Mouse (Mus musculus) spleen, adult 12 weeks (tissue): ENCODE data around the gene Idnk.
"Not testable (repeated sequence)": the region's sequence is repeated elsewhere in the genome, so short reads cannot be mapped to it uniquely, and the experiment has no call there.

ENCODE experiments used
- DNase-seq: peaks from one replicate; pipeline ENCODE4 v3.0.0; 2022; ENCODE audit warnings: low spot score

Idnk gene

DNA sequence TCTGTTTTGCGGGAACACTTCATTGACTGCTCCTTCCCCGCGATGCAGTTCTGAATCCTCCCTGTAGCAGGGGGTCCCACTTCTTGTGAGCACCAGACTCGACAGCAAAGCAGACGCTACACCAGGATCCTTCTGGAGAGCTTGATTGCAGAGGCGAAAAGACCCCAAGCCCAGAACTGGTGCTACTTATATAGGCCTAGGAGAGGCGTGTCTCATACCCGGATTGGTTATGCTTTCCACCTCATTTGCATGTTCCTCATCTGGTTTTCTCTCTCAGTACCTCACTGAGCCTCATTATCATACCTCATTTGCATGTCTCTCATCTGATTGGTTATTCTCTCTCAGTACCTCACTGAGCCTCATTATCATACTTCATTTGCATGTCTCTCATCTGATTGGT is 10.8 kb upstream of the Idnk start:
- not testable (repeated sequence) for DNase-seq

DNA sequence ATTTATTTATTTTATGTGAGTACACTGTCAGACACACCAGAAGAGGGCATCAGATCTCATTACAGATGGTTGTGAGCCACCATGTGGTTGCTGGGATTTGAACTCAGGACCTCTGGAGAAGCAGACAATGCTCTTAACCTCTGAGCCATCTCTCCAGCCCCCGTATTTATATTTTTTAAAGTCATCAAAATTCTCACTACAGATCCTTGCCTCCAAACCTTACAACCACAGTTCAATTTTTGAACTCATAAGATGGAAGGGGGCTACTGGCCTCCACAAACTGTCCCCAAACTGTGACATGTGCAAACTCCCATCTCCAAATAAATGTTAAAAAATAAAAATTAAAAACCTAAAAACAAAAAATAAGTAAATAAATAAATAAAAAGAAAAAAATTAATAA is 9.7 kb upstream of the Idnk start:
- no peak for DNase-seq

DNA sequence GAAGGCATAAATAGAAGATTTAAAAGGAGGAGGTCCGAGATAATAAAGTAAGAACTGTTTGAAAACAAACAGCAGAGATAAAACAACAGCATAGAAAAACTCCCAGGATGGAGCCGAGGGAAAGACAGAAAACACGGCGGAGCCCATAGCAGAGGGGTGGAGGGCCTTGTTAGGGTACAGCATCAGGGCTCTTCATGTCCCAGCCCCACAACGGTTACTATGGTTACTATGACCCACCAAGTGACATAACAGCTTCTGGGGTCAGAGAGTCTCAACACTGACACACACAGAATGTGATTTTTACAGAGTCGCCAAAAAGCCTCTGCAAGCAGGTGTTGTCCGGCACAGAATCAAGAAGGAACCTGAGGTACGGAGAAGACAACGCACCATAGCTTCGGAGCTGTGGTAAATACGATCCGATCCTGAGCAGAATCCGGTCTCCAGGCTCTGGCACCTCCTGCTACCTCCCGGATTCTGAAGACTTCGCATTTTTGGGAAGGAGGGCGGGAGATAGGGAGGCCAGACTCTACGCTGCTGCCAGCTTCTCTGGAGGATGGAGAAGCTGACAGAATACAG is 9.1 kb upstream of the Idnk start:
- peak; percentile 40 for DNase-seq

DNA sequence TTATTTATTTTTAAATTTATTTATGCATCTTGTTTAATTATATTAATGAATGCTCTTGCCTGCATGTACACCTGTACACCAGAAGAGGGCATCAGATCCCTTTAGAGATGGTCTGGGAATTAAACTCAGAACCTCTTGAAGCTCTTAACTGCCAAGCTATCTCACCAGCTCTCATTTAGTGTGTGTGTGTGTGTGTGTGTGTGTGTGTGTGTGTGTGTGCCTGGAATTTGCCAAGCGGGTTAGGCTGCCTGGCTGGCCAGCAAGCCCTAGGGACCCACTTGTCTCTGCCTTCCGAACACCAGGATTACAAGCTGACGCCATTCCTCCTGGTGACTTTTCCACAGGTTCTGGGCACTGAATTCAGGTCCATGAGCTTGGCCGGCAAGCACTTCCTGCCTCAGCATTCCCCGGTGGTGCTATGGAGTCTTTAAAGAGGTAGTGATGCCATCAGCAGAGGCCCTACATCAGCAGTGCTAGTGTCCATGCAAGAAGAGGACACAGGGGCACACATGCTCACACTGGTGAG is 8.4 kb upstream of the Idnk start:
- DNase-seq = no peak

DNA sequence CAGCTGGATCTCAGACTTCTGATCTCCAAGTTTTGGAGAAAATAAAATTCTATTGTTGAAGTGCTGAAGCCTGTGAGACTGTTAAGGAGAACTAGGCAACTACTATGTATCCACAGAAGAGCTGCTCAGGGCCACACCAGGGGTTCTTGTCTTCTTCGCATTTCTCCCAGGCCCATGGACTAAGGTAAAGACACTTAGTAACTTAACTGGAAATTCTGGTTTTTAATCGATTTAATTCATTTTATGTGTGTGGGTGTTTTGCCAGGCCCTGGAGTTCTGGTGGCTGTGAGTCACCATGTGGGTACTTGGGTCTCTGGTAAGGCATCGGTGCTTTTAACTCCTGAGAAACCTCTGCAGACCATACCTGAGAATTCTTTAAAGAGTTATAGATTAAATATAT is 7.8 kb upstream of the Idnk start:
- no peak for DNase-seq

DNA sequence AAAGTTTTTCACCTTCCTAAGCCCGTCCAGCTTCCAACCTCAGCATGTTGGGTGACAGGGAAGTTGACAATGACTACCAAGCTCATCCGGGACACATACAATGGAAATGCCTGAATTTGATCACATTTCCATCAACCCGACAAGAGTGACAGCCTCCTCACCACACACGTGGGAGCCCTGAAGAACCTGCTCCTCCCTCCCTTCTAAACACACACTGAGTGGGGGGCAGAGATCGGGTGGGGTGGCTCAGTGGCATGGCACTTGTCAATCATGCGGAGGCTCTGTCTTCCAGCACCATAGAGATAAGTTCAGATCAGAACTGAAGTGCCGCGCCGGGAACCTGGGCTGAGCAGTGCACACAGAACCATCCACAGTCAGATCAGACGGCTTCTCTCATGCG is 7.0 kb upstream of the Idnk start:
- no peak for DNase-seq

DNA sequence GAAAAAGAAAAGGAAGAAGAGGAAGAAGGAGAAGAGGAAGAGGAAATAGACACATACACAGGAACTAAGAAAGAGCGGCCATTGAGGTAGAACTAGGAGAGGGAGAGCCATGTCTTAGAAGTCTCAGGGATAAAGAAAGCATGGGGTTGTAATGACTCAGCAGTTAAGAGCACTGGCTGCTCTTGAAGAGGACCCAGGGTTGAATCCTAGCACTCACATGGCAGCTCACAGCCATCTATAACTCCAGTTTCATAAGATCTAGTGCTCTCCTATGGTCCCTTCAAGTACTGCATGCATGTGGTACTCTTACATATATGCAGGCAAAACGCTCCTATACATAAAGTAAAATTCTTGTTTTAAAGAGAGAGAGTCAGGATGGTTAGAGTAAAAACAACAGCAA is 1.4 kb upstream of the Idnk start:
- DNase-seq = no peak

DNA sequence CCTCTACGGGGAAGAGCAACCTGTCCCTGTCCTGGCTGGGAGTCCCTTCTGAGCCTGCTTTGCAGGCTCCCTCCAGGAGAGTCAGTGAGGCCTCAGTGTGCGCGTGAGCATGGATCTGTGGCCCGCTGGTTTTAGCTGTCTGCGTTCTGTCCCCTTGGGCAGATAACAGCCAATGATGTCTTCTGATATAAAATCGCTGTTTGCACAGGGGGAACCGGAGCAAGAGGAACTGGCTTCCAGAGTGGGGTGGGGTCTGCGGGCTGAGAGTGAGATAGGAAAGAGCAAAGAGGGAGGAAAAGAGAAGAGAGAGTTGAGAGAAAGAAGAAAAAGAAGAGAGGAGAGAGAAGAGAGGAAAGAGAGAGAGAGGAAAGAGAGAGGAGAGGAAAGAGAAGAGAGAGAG is 413 bp upstream of the Idnk start:
- DNase-seq = no peak

DNA sequence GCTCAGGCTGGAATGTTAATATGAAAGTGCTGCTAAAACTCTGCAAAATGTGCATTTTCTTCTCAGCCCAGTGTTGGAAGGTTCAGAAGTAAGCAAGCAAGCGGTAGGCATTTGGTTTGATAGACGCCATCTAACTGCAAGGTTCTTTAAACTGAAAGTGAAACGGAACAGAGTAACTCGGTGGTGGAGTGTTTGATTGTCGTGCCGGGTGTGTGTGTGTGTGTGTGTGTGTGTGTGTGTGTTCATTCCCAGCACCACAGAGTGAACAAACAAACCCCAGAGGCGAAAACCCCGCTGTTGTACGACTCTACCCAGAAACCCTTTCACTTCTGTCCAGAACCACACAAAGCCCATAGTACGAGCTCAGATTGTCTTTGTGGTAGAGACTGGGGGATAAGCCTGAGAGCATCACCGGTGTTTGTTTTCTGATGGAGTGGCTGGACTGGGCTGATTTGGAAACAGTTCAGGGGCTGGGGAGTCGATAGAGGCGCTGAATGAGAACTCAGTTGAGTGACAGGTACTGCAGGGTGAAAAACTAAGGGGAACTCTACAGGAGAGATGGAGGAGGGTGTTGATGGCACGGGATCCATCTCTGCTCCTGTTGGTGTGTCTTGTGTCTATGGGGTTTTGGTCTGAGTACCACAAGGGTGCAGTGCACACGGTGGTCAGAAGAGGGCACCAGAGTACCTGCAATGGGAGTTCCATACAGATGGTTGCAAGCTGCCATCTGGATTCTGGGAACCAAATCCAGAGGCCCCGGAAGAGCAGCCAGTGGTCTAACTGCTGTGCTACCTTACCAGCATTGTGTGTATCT is 857 bp downstream of the Idnk start:
- DNase-seq = peak; percentile 79

DNA sequence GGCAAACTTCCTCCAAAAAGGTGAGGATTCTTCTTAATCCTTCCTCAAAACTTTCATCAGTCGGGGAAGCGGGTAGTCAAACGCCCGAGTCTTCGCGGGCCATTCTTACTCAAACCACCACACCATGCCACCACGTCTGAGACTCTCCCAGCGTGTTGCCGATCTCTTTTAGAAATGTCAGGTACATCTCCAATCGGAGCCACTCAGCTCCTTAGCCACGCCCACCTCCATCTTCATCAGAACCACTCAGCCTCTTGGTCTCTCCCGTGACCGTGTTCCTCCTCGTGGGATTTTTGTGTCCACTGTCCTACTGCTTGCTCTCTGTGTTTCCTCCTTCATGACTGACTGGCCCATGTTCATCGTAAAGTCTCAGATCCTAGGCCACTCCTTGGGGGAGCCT is 3.3 kb downstream of the Idnk start:
- no peak for DNase-seq

DNA sequence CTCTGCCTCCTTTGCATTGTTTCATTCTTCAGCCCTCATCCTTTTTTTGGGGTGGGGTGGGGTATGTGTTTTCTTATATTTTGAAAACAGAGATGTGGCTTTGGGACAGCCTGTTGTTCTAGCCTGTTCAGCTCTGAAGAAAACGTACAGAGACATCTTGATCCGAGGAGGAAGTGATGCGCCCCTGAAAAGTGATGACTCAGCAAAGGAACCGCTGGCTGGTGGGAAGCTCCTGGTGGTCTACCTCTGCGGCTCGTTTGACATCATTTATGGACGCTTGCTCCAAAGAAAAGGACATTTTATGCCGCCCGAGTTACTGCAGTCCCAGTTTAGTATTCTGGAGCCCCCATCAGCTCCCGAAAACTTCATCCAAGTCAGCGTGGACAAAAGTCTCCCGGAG is 5.9 kb downstream of the Idnk start:
- DNase-seq = no peak

DNA sequence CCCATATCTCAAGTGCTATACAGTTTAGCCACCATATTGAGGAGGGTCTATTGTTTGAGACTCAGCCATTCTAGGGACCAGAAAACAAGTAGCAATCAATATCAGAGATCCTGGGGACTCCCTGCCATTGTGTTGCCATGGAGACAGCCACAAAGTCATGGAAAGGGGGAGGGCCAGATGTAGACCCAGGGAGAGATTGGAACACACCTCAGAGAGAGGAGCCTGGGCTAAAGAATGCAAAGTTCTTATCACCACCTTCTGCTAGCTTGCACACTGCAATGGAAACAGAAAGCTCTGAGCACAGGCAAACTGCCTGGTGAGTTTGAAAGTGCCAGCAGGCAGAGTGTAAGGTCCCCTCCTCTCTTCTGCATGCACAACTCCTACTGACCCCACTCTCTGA is 10.7 kb downstream of the Idnk start:
- DNase-seq = no peak

DNA sequence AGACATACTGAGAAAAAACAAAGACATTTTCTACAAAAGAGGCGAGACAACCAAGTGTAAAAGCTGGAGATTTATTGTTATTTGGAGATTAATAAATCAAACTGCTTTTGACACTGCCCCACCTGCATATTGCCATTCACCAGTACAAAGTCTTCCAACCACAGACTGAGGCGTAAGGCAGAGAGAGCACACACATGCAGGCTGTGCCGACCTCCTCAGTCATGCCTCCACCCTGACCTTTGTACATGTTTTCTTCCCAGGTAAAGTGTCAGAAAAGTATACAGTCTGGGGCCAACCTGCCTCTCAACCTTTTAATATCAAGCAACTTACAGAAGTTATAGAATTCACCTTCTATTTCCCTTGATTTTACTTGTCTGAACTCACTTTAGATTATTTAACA is 18.7 kb downstream of the Idnk start:
- no peak for DNase-seq

DNA sequence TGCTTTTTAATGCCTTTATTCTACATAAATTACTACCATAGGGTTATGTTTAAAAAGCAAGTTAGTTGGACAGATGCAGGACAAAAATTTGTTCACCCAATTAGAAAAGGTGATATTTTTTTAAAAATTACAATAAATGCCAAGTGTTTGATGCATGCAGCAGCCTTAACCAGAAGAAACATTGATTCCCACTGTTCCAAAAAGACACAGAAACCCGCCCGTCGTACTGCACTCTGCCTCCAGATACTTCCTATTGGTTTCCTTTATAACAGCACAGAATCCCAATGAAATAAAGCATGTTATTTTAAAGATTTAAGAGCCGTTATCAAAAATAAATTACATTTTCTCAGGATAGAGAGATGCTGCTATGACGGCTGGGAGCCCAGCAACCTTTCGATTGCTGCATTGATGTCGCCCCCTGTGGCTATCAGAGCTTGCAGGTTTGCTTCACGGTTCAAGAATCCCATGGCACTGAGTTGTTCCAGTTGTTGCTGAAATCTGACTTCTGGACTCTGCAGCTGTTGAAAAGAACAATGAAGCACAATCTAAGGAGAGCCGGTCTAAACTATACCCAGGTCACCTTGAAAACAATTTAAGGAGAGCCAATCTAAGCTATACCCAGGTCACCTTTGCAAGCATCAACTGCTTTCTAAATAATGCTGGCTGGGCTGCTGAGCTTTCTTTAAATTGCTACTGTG is 20.2 kb downstream of the Idnk start:
- DNase-seq = no peak

DNA sequence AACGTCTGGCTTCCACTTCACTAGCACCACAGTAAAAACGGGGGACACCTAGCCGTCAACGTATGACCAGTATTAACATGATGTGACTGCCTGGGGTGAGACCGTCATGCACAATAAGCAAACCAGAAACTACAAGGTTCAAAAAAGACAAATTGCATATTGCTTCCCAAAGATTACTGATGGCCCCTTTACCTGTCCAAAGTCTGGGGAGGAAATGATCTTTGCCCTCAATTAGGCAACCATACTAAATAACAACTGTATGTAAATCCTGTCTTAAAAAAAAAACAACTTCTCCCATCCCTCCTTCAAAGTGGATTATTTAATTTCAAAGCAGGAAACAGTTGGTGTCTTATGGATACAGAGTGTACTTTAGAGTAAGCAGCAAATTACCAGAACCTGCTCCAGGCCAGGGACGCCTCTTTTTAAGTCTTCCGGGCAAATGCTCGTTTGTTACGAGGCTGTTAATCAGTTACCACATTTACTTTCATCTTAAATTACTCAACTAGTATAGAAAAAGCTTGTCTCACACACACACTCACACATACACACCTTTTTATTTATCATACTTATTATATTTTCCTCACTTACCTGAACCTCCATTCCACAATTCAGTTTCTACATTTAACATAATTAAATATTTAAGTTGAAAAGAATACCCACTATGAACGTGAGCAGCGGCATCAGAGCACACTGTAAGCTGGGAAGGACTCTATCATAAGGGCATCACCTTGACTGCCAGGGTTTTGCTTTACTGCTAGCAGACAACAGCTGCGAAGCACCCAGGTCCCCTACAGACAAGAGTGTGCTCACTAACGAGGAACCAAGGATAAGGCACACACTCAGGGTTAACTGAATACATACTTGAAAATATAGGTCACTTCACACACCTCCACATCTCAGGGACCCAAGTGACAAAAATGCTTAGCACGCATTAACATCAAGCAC is 24.4 kb downstream of the Idnk start:
- DNase-seq = no peak

DNA sequence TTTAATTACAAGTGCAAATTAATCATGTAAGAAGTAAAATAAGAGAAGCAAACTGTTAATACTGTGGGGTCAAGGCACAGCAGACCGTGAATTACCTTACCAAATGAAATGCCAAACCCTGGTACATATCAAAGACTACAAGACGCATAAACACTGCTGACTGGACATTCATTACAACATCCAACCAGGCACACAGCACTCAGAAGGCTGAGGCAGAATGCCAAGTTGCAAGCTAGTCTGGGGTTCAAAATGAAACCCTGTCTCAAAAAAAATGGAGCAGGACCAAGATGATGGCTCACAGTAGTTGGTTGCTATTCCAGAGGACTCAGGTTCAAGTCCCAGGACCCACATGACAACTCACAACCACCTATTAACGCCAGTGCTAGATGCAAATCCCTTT is 26.7 kb downstream of the Idnk start:
- no peak for DNase-seq

DNA sequence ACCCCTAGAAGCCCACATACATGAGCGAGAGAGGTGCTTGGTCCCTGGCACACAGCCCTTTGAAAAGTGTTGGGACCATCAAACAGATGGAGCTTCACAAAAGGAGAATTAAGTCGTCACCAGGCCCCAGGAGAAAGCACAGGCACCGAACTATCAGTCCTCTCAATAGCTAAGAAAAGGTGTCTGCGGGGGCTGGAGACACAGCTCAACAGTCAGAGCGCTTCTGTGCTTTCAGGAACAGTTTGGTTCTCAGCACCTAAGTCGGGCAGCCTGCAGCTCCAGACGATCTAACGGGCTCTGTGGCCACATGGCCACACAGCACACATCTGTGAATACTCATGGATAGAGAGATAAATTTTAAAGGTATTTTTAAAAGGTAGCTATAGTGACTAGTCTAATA is 28.8 kb downstream of the Idnk start:
- DNase-seq = no peak

DNA sequence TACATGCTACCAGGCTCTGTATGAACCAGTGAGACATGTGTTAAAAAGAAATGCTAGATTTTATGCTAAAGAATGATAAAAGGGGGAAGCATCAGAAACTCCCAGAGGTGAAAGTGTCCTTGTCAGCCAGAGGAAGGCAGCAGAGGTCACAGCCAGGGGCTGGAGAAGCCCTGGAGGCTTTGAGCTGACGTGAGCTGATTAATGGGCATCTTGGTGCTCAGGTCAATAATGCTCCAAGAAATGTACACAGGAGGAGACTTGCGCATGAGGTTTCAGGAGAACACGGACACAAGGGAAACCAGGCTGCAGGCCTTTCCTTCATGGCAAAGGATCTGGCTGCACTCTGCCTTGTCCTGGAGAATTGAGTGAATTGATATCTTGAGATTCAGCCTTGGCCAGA is 30.3 kb downstream of the Idnk start:
- DNase-seq = no peak

DNA sequence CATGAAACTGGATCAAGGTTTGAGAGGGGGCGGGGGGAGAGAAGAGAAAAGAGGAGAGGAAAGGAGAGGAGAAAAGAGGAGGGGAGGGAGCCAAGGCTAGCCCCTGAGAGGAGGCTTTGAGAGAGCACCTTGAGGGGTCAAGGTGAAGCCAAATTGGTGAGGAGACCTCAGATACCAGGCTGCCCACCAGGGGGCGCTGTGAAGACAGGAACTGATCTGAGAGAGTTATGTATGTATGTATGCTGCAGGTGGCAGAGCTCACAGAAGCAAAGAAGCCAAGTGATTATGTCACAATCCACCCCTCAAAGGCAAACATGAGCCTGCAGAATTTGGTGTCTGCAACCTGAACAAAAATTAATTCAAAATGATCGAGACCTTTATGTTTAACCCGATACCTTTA is 31.0 kb downstream of the Idnk start:
- peak; percentile 79 for DNase-seq

DNA sequence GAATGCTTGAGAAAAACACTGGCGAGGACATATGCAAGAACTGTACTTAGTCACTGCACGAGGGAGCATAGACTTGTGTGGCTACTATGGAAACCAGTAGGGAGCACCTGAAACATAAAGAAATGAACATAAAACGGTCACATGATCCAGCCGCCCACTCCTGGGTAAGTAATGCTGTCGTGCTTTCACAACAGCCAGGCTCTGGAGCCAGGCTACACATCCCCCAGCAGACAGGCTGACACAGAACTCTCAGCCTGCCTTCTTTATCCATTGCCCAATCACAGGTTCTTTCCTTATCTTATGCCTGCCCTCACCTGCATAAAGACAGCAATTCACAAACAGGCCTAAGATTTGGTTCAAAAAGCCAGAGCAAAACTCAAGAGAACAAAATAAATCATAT is 32.0 kb downstream of the Idnk start:
- DNase-seq = no peak

DNA sequence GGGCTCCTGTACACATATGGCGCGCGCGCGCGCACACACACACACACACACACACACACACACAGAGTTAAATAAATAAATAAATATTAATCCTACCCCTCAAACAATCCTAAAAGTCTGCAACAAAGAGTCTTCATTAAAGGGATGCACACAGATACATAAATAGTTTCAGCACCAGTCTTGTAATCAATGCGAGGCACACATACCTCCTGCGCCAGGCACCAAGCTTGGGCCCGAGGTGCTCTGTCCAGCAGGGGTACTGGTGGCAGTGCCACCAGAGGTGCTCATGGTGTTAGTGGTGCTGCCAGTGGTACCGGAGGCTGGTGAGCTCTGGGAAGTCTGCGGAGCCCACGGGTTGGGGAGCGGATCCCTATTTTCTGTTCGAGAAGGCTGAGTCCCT is 34.1 kb downstream of the Idnk start:
- DNase-seq = no peak

DNA sequence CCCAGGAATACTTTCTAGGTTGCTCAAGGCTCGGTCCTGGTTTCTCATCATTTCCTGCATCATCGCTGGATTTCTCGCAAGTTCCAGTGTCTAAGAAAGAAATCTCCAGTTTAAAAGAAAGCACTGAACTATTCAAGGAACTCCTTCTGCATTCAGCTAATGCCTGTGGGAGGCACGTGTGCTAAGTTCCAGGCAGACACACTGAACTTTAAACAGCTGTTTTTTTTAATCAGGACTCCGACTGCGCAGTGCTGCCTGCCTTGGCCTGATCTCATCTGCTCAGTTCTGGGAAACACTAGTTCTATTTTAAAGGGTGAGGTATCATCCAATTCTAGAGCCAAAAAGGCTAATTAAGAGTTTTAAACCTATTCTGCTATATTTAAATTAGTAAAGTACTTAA is 34.7 kb downstream of the Idnk start:
- no peak for DNase-seq
